In genomic region chr12:32678756-32679155, GRCm38 (mm10) we compare ENCODE assay signal across 21 mouse cellular contexts.
DNase-seq lines count a peak whose midpoint lies in the region; ATAC-seq lines count a peak whose summit lies in the region.
"Had no signal": no experiment of that assay in that cellular context is flagged by ENCODE, and none has a peak within 500 bp of the region (broad histone marks: within the 10 kb centered on the region; RNA-seq: fewer than 3 reads in every experiment).

No protein-coding gene starts in this region.

- no peak overlapping the region for H3K27ac ChIP-seq in heart, embryonic 10.5 days
- no peak overlapping the region for H3K27ac ChIP-seq in lung, embryonic 16.5 days (ENCODE audit: low read length)
- H3K27ac ChIP-seq: hindbrain, embryonic 10.5 days; hindbrain, postnatal 0 days; limb, embryonic 12.5 days; liver, embryonic 15.5 days had no signal

- H3K9me3 ChIP-seq in heart, embryonic 10.5 days = no peaks in the 10 kb centered on the region
- no peaks in the 10 kb centered on the region for H3K9me3 ChIP-seq in lung, embryonic 16.5 days (ENCODE audit: control insufficient read depth, low read length)
- H3K9me3 ChIP-seq: hindbrain, embryonic 10.5 days; limb, embryonic 12.5 days; liver, embryonic 15.5 days; megakaryocyte, embryonic 14.5 days had no signal

- no peaks in the 10 kb centered on the region for H3K4me1 ChIP-seq in heart, embryonic 10.5 days
- no peaks in the 10 kb centered on the region for H3K4me1 ChIP-seq in lung, embryonic 16.5 days (replicated peaks; ENCODE audit: control insufficient read depth, insufficient read depth, low read length)
- H3K4me1 ChIP-seq: hindbrain, embryonic 10.5 days; limb, embryonic 12.5 days; liver, embryonic 15.5 days had no signal

- H3K27me3 ChIP-seq in heart, embryonic 10.5 days (ENCODE audit: insufficient read depth, poor library complexity, severe bottlenecking) = no peaks in the 10 kb centered on the region
- H3K27me3 ChIP-seq in lung, embryonic 16.5 days (ENCODE audit: control insufficient read depth, insufficient read depth, low read depth, low read length) = no peaks in the 10 kb centered on the region
- H3K27me3 ChIP-seq: limb, embryonic 12.5 days; liver, embryonic 15.5 days had no signal

- H3K36me3 ChIP-seq in heart, embryonic 10.5 days = no peaks in the 10 kb centered on the region
- H3K36me3 ChIP-seq in lung, embryonic 16.5 days (ENCODE audit: control insufficient read depth, insufficient read depth, low read length) = no peaks in the 10 kb centered on the region
- H3K36me3 ChIP-seq: hindbrain, embryonic 10.5 days; limb, embryonic 12.5 days; liver, embryonic 15.5 days had no signal

- intact Hi-C loops in heart, postnatal 25 days (cut with DNase I) = loop anchor here (2.0 to 5.0 kb wide), 2 partner anchors 22 to 84 kb away; no protein-coding TSS in a partner anchor

- H3K4me2 ChIP-seq in lung, embryonic 16.5 days (ENCODE audit: low read depth, low read length) = no peak overlapping the region
- H3K4me2 ChIP-seq: limb, embryonic 12.5 days; liver, embryonic 15.5 days had no signal

- 45% methylated on average over 1 of the region's 1 CpGs for WGBS in heart, embryonic 10.5 days
- 43% methylated on average over 1 of the region's 1 CpGs for WGBS in lung, embryonic 16.5 days

- peak; percentile 49; the same call in 1 of the 2 replicates for ATAC-seq in lung, embryonic 16.5 days (ENCODE audit: low read depth)
- ATAC-seq: activated CD4-positive, CD25-positive, alpha-beta regulatory T cell, adult 4 months; CD4-positive, CD25-positive, alpha-beta regulatory T cell, adult 4 months; hindbrain, postnatal 0 days; intestine, postnatal 0 days; midbrain, embryonic 16.5 days had no signal

- DNase-seq in heart, adult 11 months = peak; percentile 98
- no peak for DNase-seq in heart, embryonic 10.5 days (ENCODE audit: low spot score)
- no peak for DNase-seq in lung, postnatal 4 days
- DNase-seq in heart, adult 9 months (ENCODE audit: low spot score in 2 of 2) = peak; percentile 69 to 81
- peak; percentile 14 for DNase-seq in heart, postnatal 25 days (ENCODE audit: low spot score)
- no peak for DNase-seq in embryo, embryonic 10 days (ENCODE audit: low spot score)
- DNase-seq in layer of hippocampus, adult 8-10 months (ENCODE audit: low spot score in 2 of 2) = no peak
- DNase-seq: cerebellum, adult 2 months; cerebellum, postnatal 36 days; right cerebral cortex, postnatal 25 days; thymus, adult 2 months had no signal

- H3K4me3 ChIP-seq in heart, embryonic 10.5 days = no peak overlapping the region
- no peak overlapping the region for H3K4me3 ChIP-seq in lung, embryonic 16.5 days (ENCODE audit: low read length)
- H3K4me3 ChIP-seq: hindbrain, embryonic 10.5 days; limb, embryonic 12.5 days; liver, embryonic 15.5 days; megakaryocyte, embryonic 14.5 days had no signal

- H3K9ac ChIP-seq in lung, embryonic 16.5 days (ENCODE audit: low read length) = no peak overlapping the region
- H3K9ac ChIP-seq: limb, embryonic 12.5 days; liver, embryonic 15.5 days had no signal

Comparison
In these comparisons a context has a peak if more than half of its experiments do, and no peak if none do; other contexts are left out.
1. DNase-seq: peak in heart, adult 11 months (single experiment), heart, adult 9 months (2 of 2) and heart, postnatal 25 days (single experiment); none in heart, embryonic 10.5 days (single experiment), lung, postnatal 4 days (0 of 2), embryo, embryonic 10 days (single experiment) and layer of hippocampus, adult 8-10 months (0 of 2).